Mouse (Mus musculus) E14TG2a.4 (cell line): ENCODE measurements around the gene Slamf8.

ENCODE experiments used
- CTCF ChIP-seq: conservative IDR thresholded peaks from 2 replicates; pipeline ENCODE4 v1.5.1; 2014; ENCODE audit warnings: low read length
- NANOG ChIP-seq: IDR thresholded peaks from 2 replicates; pipeline ENCODE4 v1.6.1; 2014; ENCODE audit warnings: borderline replicate concordance, low read length, mixed read lengths

- TF ChIP-seq CTCF (no peak), NANOG (no peak)
Measured at GRCm38 (mm10) chr1:172615412-172615811, 25.0 kb upstream of the Slamf8 start.
